Mouse (Mus musculus): Measurements from ENCODE around the gene Mia2. TPM values are rescaled to one million over a fixed set of nuclear protein-coding genes. Genes with fewer than 3 reads are reported as not detected.

Gene Mia2
- total and polyA plus RNA-seq, 3 experiments = 103 to 175 TPM; not detected in 1

DNA sequence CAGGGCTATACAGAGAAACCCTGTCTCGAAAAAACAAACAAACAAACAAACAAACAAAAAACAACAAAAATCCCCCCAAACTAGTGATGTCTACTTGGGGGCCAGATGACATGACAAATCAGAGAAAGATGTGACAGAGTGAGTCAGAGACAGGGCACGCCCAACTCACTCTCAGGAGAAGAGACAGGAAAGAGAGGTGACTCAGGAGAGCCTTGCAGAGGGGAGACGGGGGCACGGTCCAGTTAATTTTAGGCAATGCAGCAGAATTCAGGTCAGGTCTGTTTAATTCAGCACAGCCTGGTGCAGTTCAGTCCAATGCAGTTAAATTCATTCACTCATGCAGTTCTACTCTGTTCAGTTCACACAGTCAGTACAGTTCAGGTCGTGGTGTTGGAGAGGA lies 9.4 kb upstream of the Mia2 start:
- H3K9ac ChIP-seq (ENCODE audit: control insufficient read depth, low read depth, low read length, poor library complexity, severe bottlenecking) = no peak overlapping the region
- no peaks in the 10 kb centered on the region for H3K79me2 ChIP-seq (ENCODE audit: control insufficient read depth, insufficient read depth, low read length, poor library complexity)
- H3K27ac ChIP-seq (ENCODE audit: control insufficient read depth, low read depth, low read length) = no peak overlapping the region
- no peak overlapping the region for H3K4me3 ChIP-seq (ENCODE audit: control insufficient read depth in 1 of 2, insufficient read depth in 1 of 2, low read depth in 2 of 2, low read length in 2 of 2)
- H3K36me3 ChIP-seq (ENCODE audit: control insufficient read depth in 1 of 2, insufficient read depth in 2 of 2, low read length in 2 of 2) = no peaks in the 10 kb centered on the region
- no peaks in the 10 kb centered on the region for H3K9me3 ChIP-seq (replicated peaks; ENCODE audit: insufficient read depth, low read length)
- 0 out of 4 replicates have a peak, but pooled peaks cover 0 to 5% of the 10 kb centered on the region in 2 experiments for H3K4me1 ChIP-seq (ENCODE audit: control insufficient read depth in 1 of 2, insufficient read depth in 2 of 2, low read length in 2 of 2)
- TF ChIP-seq KAT2A (conservative IDR thresholded peaks at IDR 0.05; ENCODE audit: low read depth, low read length) (no peak), MXI1 (IDR thresholded peaks at IDR 0.05; ENCODE audit: low read depth, low read length) (no peak), POLR2AphosphoS2 (IDR thresholded peaks at IDR 0.05; ENCODE audit: low read length) (no peak), ELF1 (IDR thresholded peaks at IDR 0.05; ENCODE audit: low read depth, low read length) (no peak), GABPA (IDR thresholded peaks at IDR 0.05; ENCODE audit: low read depth, low read length) (no peak), SIN3A (IDR thresholded peaks at IDR 0.05; ENCODE audit: low read length) (no peak), SMC3 (IDR thresholded peaks at IDR 0.05; ENCODE audit: low read depth, low read length) (no peak), MYC (IDR thresholded peaks at IDR 0.05; ENCODE audit: low read depth, low read length) (no peak), ZC3H11A (IDR thresholded peaks at IDR 0.05; ENCODE audit: low read depth, low read length) (no peak), EP300 (IDR thresholded peaks at IDR 0.05; ENCODE audit: low read depth in 1 of 2, low read length in 2 of 2) (no peak), TBP (IDR thresholded peaks at IDR 0.05; ENCODE audit: low read depth, low read length) (no peak), USF2 (IDR thresholded peaks at IDR 0.05; ENCODE audit: borderline replicate concordance in 1 of 2, insufficient read depth in 1 of 2, low read depth in 1 of 2, low read length in 2 of 2) (no peak), ZKSCAN1 (IDR thresholded peaks at IDR 0.05; ENCODE audit: low read depth, low read length) (no peak), ETS1 (IDR thresholded peaks at IDR 0.05; ENCODE audit: low read depth, low read length) (no peak), GATA1 (IDR thresholded peaks at IDR 0.05; ENCODE audit: low read depth, low read length) (no peak), TCF12 (IDR thresholded peaks at IDR 0.05; ENCODE audit: low read depth, low read length) (no peak), CHD2 (IDR thresholded peaks at IDR 0.05; ENCODE audit: low read length) (no peak), MAX (IDR thresholded peaks at IDR 0.05; ENCODE audit: low read length) (no peak), TAL1 (IDR thresholded peaks at IDR 0.05; ENCODE audit: low read length) (no peak)
- DNase-seq (ENCODE audit: low read depth, low spot score) = no peak
- H3K27me3 ChIP-seq (ENCODE audit: control insufficient read depth in 1 of 2, insufficient read depth in 2 of 2, low read length in 2 of 2) = no peaks in the 10 kb centered on the region

DNA sequence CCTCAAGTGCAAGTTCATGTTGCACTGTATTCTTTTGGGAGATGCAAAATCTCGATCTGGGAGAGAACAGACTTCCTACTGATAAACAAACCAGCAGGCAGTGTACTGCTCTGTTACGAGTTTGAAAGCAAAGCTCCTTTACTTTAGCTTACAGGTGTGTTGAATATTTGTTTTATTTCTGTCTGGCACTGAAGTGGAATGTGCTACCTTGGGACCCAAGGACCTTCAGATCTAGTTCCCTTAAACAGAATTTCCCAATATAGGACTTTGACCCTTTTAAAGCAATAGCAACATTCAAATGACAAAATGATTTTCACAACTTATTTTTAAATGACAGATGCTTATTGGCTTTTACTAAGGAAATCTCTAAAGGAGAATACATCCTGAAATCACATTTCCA lies 2.1 kb upstream of the Mia2 start:
- Histone ChIP-seq H3K4me1 (ENCODE audit: control insufficient read depth in 1 of 2, insufficient read depth in 2 of 2, low read length in 2 of 2) (no peaks in the 10 kb centered on the region; a peak in 1 of 4 replicates), H3K79me2 (ENCODE audit: control insufficient read depth, insufficient read depth, low read length, poor library complexity) (no peaks in the 10 kb centered on the region), H3K9me3 (replicated peaks; ENCODE audit: insufficient read depth, low read length) (no peaks in the 10 kb centered on the region), H3K9ac (ENCODE audit: control insufficient read depth, low read depth, low read length, poor library complexity, severe bottlenecking) (no peak overlapping the region), H3K36me3 (ENCODE audit: control insufficient read depth in 1 of 2, insufficient read depth in 2 of 2, low read length in 2 of 2) (no peaks in the 10 kb centered on the region), H3K4me3 (ENCODE audit: control insufficient read depth in 1 of 2, insufficient read depth in 1 of 2, low read depth in 2 of 2, low read length in 2 of 2) (no peak overlapping the region), H3K27ac (ENCODE audit: control insufficient read depth, low read depth, low read length) (no peak overlapping the region), H3K27me3 (ENCODE audit: control insufficient read depth in 1 of 2, insufficient read depth in 2 of 2, low read length in 2 of 2) (no peaks in the 10 kb centered on the region)
- no peak for TF ChIP-seq KAT2A (conservative IDR thresholded peaks at IDR 0.05; ENCODE audit: low read depth, low read length)
- no peak for TF ChIP-seq ELF1 (IDR thresholded peaks at IDR 0.05; ENCODE audit: low read depth, low read length)
- TF ChIP-seq RCOR1 (IDR thresholded peaks at IDR 0.05; ENCODE audit: low read depth, low read length) = no peak
- no peak for TF ChIP-seq ZC3H11A (IDR thresholded peaks at IDR 0.05; ENCODE audit: low read depth, low read length)
- no peak for TF ChIP-seq POLR2AphosphoS2 (IDR thresholded peaks at IDR 0.05; ENCODE audit: low read length)
- no peak for TF ChIP-seq SMC3 (IDR thresholded peaks at IDR 0.05; ENCODE audit: low read depth, low read length)
- no peak for TF ChIP-seq BHLHE40 (IDR thresholded peaks at IDR 0.05; ENCODE audit: borderline replicate concordance, low read depth, low read length)
- TF ChIP-seq MYB (IDR thresholded peaks at IDR 0.05; ENCODE audit: low read depth, low read length) = no peak
- TF ChIP-seq MAZ (IDR thresholded peaks at IDR 0.05; ENCODE audit: low read depth, low read length) = no peak
- no peak for TF ChIP-seq USF1 (IDR thresholded peaks at IDR 0.05; ENCODE audit: low read depth, low read length)
- no peak for TF ChIP-seq POLR2AphosphoS5 (IDR thresholded peaks at IDR 0.05; ENCODE audit: borderline replicate concordance, low read depth, low read length)
- no peak for DNase-seq (ENCODE audit: low read depth, low spot score)
